Mouse (Mus musculus) megakaryocyte, embryonic 14.5 days (primary cell): Measurements from ENCODE around the gene Csmd2.

ENCODE experiments used
- FLI1 ChIP-seq: IDR thresholded peaks from 2 replicates; pipeline ENCODE4 v1.6.1; 2012; ENCODE audit warnings: low read length, inconsistent platforms, mixed read lengths
- GATA1 ChIP-seq: IDR thresholded peaks from 3 replicates; pipeline ENCODE4 v1.6.1; 2012; ENCODE audit warnings: mixed read lengths, low read length, inconsistent platforms, borderline replicate concordance

DNA sequence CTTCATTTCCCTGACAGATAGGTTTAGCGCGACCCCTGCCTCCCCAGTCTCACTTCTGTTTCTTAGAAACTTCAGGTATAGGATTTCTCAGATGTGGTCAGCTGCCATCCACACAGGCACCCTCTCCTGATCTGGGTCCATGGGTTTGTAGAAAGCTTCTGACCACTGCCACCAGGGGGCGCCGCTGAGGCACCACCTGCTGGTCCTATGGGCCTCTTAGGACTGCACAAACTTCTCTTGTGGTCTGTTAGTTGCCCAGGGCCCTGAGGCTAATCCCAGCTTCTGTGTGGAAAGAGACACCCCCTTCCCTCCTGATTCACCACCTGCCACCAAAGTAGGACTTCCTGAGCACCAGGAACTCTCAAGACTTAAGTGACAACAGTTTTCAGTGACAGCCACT lies 591.5 kb downstream of the Csmd2 start:
- TF ChIP-seq GATA1: no peak
- TF ChIP-seq FLI1: no peak
